Mouse (Mus musculus) large intestine, adult 2 months (tissue): ENCODE measurements around the gene Poglut1. TPM values are rescaled to one million over a fixed set of nuclear protein-coding genes. Genes with fewer than 3 reads are reported as not detected.
A peak's percentile ranks its signal among the peaks of the same experiment; 100 is the strongest.

ENCODE experiments used
- DNase-seq: peaks from one replicate; pipeline ENCODE4 v3.0.0-alpha.2; 2012; ENCODE audit warnings: low read depth, low spot score
- WGBS: fragments of 180-500 bp; shearing (Covaris S2); methylation state at CpG from one replicate; pipeline ENCODE4 v1.1.7; 2018; 5-methylcytosine and 5-hydroxymethylcytosine counted together
- polyA plus RNA-seq: library from polyadenylated mRNA; depleted of rRNA; stranded (reverse); fragments of >200 nt; gene quantifications from 2 replicates; pipeline ENCODE4 v1.2.3, GENCODE M21; 2012

The Poglut1 gene
- polyA plus RNA-seq, 1 experiment, result 10.3 TPM

- DNase-seq, result no peak
- 89% methylated on average over 1 of the region's 1 CpGs for WGBS
Measured at GRCm38 (mm10) chr16:38548000-38548399, 2.1 kb downstream of the Poglut1 start.

DNA sequence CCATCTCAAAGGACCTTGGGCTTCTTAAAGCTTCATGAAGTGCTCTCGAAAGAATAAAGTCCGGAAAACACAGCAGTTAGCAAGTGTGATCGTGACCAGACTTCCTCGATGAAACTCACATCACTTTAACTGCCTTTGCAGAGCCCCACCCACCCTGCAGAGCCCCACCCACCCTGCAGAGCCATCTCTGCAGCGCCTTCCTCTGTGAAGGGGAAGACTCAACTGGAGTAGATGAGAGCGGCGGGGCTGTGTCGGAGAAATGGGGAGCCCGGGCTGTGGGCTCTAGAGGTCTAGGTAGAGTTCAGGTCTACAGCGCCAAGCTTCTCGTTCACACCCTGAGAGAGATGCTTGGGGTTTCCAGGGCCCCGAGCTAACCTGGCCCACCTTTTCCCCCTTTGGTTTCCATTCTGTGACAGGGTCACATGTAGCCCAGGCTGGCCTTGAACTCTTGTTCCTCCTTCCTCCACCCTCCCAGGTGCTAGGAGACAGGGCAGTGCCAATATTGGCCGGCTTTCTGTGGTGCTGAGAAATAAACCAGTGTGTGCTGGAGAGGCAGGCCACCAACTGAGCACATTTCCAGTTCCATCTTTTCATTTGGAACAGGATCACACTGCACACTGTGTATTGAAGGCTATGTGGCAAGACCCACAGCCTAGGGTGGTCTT, 11.2 kb downstream of the Poglut1 start:
- WGBS, result 76% methylated on average over 13 of the region's 13 CpGs

DNA sequence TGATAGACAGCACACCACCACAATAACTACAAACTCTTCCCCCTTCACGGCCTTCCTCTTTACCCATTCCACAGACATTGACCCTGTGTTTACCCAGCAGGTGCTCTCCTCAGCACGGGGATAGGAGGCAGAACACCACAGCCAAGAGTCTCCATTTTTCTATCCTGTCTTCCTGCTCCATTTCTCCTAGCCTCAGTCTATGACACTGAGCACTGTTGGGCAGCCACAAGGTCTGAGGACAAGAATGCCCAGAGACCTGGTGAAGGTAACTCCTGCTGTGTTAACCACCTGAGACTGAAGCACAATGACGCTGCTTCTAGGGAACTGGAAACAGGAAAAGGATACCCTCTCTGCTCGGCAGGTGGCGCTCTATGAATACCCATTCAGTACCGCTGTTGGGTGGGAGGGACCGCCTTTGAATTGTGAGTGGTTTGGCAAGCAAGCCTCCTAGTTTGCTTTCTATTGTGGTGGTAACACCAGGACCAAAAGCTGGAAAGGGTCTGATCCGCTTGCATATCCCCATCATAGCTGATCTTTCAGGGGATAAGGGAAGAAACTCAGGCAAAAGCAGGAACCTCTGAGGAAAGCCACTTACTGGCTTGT, 13.4 kb downstream of the Poglut1 start:
- WGBS, result 31% methylated on average over 8 of the region's 8 CpGs
- DNase-seq, result no peak

More for the DNA sequence above, 11.2 kb downstream of the Poglut1 start:
- no peak for DNase-seq

GRCm38 (mm10) chr16:38526264-38526663, 23.8 kb downstream of the Poglut1 start:
- no peak for DNase-seq
- WGBS, result 81% methylated on average over 6 of the region's 6 CpGs

DNA sequence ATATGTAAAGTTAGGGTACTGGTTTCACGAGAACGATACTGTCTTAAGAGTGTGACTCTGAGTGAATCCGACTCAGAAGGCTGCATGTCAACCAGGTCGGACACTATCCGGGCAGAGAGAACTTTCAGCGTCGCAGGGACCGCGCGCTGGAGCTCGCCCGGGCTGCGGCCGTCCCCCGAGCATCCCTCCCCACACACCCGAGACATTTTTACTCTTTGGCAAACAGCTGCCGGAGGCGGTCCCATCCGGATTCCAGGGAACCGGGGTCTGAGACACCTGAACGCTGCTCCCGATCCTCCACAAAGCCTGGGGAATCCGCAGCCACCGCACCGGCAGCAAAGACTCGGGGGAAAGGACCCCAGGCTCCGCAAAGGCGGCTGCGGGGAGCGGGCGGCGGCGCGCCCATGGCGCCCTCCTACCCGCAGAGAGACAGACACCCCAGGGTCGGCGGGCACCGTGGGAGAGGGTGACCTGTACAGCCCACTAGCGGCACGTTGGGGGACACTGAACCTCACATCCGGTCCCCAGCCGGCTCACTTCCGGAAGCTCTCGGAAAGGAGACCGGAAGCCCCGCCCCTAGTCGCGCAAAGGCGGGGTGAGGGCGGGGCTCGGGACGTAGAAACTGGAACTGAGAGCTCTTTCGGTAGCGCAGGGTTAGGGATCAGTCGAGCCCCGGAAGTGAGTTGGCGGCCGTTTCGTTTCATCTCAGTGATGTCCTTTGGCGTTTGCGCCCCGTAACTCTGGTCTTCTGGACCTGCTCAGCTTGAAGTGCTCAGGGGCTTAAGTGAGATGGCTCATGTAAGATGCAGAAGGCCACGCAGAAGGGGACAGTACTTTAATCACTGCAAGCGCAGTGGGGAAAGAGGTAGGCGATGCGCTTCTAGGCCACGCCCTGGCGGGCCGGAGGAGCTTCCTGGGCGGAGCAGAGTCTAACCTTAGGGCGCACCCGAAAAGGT, 27.7 kb downstream of the Poglut1 start, which contains the start of gene Timmdc1:
Gene Timmdc1 (minus strand): TSS at position 535 of the 956 bp plus-strand sequence.
- DNase-seq, result peak; percentile 88
- WGBS, result under 1% methylated on average over 73 of the region's 73 CpGs

DNA sequence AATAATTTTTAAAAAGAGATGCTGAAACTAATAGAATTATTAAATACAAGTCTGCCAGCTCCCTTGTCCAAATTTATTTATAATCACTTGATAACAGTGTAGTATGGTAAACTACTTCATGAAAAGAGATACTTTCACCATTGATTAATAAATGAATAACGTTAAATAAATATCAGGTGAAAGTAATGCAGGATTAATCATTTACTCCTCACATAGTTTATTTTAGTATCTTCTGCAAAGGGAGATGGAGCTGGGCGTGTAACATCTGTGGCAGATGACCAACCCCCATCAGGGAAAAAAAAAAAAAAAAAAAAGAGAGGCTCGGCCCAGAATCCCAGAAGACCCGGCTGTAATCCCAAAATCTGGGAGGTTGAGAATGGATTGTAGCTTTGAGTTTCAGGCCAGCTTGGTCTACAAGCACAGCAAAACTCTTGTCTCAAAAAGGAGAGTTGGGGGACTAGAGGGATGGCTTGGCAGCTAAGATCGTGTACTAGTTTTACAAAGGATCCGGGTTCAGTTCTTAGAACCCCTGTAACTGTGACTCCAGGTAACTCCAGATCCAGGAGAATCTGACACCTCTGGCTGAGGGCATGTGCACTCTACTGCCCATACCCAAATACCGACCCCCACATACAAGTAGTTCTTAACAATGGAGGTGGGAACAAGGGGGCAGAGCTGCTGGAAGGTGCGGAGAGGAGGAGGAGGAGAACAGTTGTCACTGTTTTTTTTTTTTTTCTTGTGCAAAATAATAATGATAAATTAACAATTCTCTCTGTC, 28.7 kb downstream of the Poglut1 start:
- DNase-seq, result no peak
- WGBS, result 13% methylated on average over 8 of the region's 8 CpGs

DNA sequence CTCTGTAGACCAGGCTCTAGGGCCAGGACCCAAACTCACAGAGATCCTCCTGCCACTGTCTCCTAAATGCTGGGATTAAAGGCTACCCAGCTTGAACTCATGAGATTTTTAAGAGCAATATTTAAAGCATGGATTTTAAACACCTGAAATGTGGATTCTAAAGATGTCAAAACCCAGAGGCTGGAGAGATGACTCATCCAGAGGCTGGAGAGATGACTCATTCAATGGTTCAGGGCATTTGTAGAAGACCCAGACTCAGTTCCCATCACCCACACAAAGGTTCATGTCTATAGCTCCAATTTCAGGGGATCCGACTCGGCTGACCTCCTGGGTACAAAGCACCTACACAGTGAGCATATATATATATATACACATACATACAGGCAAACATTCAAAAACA, 30.9 kb downstream of the Poglut1 start:
- WGBS, result 99% methylated on average over 2 of the region's 2 CpGs
- no peak for DNase-seq

DNA sequence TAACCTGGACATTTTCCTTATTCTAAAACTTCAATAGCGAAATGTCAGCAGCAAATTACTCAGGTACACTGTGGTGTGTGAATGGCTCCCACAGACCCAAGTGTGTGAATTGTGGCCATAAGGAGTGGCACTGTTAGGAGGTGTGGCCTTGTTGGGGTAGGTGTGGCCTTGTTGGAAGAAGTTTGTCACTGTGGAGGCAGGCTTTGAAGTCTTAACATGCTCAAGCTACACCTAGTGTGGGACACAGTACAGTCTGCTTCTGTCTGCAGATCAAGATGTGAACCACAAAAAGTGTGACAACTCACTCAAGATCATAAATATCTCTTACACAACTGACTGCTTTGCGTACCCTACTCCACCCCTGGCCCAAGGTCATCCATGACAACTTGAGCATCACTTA, 39.2 kb downstream of the Poglut1 start:
- WGBS, result 82% methylated on average over 2 of the region's 2 CpGs
- no peak for DNase-seq

DNA sequence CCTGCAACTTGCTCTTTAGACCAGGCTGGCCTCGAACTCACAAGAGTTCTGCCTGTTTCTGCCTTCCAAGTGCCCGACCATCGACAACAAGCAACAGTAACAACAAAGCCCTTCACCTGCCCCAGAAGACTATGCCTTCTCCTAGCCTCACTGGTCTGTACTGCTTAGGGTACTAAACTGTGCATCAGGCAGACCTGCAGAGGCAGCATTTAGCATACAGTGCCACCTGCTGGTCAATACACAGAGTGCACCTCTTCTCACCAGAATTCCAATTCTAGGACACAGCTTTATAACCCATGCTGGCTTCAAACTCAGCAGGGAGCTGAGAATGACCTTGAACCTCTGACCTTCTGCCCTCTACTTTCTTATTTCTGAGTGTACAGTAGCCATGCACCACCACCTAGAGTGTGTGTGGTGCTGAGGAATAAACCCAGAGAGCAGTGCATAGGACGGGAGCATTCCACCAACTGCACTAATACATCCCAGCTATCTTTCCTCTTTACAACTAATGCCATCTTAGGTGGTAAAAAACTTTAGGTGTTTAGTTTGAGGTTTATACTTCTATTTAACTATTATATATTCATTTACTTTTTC, 43.9 kb downstream of the Poglut1 start:
- WGBS, result 60% methylated on average over 4 of the region's 4 CpGs

DNA sequence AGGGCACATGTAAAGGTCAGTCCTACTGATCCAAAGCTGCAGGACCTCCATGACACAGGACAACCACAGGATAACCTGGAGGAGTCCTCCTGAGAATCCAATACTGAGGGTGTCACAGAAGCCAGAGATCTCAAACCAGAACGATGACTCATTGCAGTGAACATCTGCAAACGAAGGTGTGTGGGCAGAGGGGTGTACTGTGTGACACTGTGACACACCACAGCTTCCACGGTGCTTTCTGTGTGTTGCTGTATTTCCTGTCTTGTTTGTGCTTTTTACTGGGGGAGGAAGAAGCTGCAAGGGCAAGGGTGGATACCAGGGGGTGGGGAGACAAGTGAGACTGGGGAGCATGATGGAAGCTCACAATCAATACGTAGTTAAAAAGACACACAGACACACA, 46.5 kb downstream of the Poglut1 start:
- WGBS, result 55% methylated on average over 4 of the region's 4 CpGs
- no peak for DNase-seq

More for the DNA sequence above, 43.9 kb downstream of the Poglut1 start:
- DNase-seq, result no peak

DNA sequence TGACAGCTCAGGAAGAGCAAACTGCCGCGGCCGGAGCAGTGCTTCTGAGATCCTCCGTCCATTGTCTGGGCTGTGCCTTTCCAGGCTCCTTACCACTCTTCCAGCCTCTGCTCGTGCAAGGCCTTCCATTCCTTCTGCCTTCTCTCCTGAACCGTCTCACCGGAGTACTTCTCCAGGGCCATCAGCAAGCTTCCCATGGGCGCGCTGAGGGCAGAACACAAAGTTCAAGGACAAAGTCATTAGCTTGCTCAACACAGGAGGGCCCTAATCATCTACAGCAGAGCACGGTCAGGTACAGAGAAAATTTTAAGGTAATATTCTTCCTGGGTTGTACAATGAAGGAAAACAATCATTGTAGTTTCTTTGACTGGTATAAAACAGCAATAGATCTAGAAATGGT, 47.6 kb downstream of the Poglut1 start:
- no peak for DNase-seq
- 77% methylated on average over 10 of the region's 10 CpGs for WGBS

- 82% methylated on average over 7 of the region's 7 CpGs for WGBS
- no peak for DNase-seq
Measured at GRCm38 (mm10) chr16:38496604-38497140, 53.4 kb downstream of the Poglut1 start.

DNA sequence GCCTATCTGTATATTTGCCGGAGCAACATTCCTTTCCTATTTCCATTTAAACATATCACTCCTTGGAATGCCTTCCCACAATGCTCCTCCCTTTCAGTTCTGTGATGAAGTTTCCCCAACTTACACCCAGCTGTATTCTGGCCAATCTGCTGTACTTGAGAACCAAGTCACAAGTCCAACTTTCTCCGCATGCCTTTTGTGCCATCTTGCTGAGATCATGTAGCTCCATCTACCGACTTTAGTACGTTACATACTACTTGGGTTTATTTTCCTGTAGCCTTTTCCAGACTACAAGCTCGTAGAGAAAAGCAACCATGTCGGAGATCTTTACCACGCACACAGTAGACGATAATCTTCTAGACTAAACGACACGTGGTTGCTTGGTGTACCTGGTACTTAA, 56.2 kb downstream of the Poglut1 start:
- DNase-seq, result no peak
- 74% methylated on average over 10 of the region's 10 CpGs for WGBS

- DNase-seq, result no peak
- 79% methylated on average over 3 of the region's 3 CpGs for WGBS
Measured at GRCm38 (mm10) chr16:38492551-38492950, 57.5 kb downstream of the Poglut1 start.

DNA sequence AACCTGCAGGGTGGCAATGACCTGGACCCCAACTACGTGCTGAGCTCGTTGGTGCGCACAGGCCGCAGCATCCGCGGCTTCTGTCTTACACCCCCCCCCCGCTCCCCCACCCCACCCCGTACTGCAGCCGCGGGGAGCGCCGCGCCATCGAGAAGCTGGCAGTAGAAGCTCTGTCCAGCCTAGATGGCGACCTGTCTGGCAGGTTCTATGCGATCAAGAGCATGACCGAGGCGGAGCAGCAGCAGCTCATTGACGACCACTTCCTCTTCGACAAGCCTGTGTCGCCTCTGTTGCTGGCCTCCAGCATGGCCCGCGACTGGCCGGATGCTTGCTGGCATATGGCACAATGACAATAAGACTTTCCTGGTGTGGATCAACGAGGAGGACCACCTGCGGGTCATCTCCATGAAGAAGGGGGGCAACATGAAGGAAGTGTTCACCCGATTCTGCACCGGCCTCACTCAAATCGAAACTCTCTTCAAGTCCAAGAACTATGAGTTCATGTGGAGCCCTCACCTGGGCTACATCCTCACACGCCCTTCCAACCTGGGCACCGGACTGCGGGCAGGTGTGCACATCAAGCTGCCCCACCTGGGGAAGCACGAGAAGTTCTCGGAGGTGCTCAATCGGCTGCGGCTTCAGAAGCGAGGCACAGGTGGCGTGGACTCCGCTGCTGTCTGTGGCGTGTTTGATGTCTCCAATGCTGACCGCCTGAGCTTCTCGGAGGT, 66.3 kb downstream of the Poglut1 start:
- no peak for DNase-seq
- WGBS, result 13% methylated on average over 42 of the region's 42 CpGs

DNA sequence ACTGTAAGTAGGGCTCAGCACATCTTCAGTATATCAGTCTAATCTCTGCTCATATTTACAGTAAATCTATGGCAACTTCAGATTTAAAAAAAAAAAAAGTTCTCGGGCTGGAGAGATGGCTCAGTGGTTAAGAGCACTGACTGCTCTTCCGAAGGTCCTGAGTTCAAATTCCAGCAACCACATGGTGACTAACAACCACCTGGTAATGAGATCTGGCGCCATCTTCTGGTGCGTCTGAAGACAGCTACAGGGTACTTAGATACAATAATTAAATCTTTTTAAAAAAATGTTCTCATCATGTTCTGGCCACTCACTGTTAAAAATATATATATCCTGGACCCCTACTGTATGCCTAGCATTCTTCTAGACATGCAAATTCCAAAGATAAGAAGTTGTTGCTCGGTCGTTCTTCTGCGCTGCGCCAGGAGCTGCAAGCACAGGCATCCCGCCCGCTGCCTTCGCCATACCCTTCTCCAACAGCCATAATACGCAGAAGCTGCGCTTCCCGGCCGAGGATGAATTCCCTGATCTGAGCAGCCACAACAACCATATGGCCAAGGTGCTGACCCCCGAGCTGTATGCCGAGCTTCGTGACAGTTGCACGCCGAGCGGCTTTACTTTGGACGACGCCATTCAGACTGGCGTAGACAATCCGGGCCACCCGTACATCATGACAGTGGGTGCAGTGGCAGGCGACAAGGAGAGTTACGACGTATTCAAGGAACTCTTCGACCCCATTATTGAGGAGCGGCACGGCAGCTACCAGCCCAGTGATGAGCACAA, 67.1 kb downstream of the Poglut1 start:
- 17% methylated on average over 32 of the region's 32 CpGs for WGBS
- DNase-seq, result no peak

DNA sequence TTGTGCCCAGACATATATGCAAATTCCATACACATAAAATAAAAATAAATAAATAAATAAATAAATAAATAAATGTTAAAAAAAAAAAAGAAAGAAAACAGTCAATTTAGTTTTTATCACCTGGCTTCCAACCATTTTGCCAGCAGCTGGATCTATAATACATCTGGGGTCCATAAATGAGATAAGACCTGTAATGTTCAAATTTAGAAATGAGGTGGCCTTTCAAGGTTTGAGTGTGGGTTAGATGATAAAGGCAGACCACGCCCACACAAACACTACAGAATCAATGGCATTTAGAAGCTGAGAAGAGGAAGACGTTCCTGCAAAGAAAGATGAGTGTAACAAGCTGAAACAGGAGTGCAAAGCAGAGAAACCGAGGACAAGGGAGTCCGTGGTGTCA, 68.7 kb downstream of the Poglut1 start:
- 74% methylated on average over 4 of the region's 4 CpGs for WGBS
- no peak for DNase-seq

DNA sequence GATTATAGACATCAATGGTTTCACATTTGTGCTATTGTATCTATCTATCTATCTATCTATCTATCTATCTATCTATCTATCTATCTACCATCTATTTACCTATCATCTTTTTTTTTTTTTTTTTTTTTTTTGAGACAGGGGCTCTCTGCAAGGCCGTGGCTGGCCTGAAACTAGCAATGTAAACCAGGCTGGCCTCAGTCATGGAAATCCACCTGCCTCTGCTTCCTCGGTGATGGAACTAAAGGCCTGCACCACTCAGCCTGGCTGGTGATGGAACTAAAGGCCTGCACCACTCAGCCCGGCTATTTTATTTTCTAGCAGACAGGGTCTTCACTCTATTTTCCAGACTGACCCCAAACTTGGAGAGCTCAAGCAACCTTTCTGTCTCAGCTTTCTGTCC, 71.8 kb downstream of the Poglut1 start:
- DNase-seq, result no peak
- WGBS, result 95% methylated on average over 3 of the region's 3 CpGs
